Mouse (Mus musculus) midbrain, embryonic 13.5 days (tissue): ENCODE results near the gene Senp6. TPM values are rescaled to one million over a fixed set of nuclear protein-coding genes. Genes with fewer than 3 reads are reported as not detected.
"Not testable (repeated sequence)": the region's sequence is repeated elsewhere in the genome, so short reads cannot be mapped to it uniquely, and the experiment has no call there.

Experiments used
- ATAC-seq: fragments of 200-750 bp; cut with Nextera tagmentation; 2 replicates; pipeline ENCODE4 v1.8.0; 2017; ENCODE audit warnings: mild to moderate bottlenecking, moderate TSS enrichment, moderate library complexity
- H3K27ac ChIP-seq: fragments of 300-500 bp; sonication (generic); 2 replicates; pipeline ENCODE4 v1.5.1; 2015; ENCODE audit warnings: inconsistent platforms, mild to moderate bottlenecking, moderate library complexity
- H3K27me3 ChIP-seq: fragments of 300-500 bp; sonication (generic); 2 replicates; pipeline ENCODE4 v1.6.1; 2015; ENCODE audit warnings: mild to moderate bottlenecking, inconsistent platforms
- H3K36me3 ChIP-seq: fragments of 300-500 bp; sonication (generic); 2 replicates; pipeline ENCODE4 v1.6.1; 2015; ENCODE audit warnings: mild to moderate bottlenecking, inconsistent platforms
- H3K4me1 ChIP-seq: fragments of 300-500 bp; sonication (generic); replicated peaks from 2 replicates; pipeline ENCODE4 v1.6.1; 2015; ENCODE audit warnings: inconsistent platforms
- H3K4me2 ChIP-seq: fragments of 300-500 bp; sonication (generic); replicated peaks from 2 replicates; pipeline ENCODE4 v1.6.1; 2015; ENCODE audit warnings: moderate library complexity, mild to moderate bottlenecking, inconsistent platforms
- H3K4me3 ChIP-seq: fragments of 300-500 bp; sonication (generic); replicated peaks from 2 replicates; pipeline ENCODE4 v1.5.1; 2015; ENCODE audit warnings: mild to moderate bottlenecking, inconsistent platforms
- H3K9ac ChIP-seq: fragments of 300-500 bp; sonication (generic); replicated peaks from 2 replicates; pipeline ENCODE4 v1.6.1; 2015; ENCODE audit warnings: mild to moderate bottlenecking, inconsistent platforms
- H3K9me3 ChIP-seq: fragments of 300-500 bp; sonication (generic); 2 replicates; pipeline ENCODE4 v1.6.1; 2016; ENCODE audit warnings: mild to moderate bottlenecking, inconsistent platforms
- WGBS: fragments of 180-500 bp; shearing (Covaris S2); methylation state at CpG from one replicate; pipeline ENCODE4 v1.1.7; 2015; 5-methylcytosine and 5-hydroxymethylcytosine counted together
- polyA plus RNA-seq: library from polyadenylated mRNA; unstranded; fragments of >200 nt; fragmentation: Nextera tagmentation; extraction: Ambion mirVana; gene quantifications from 2 replicates; pipeline ENCODE4 v1.2.1, GENCODE M21; 2015

The Senp6 gene
- polyA plus RNA-seq, 1 experiment from 2014 or later, result 63.6 TPM

DNA sequence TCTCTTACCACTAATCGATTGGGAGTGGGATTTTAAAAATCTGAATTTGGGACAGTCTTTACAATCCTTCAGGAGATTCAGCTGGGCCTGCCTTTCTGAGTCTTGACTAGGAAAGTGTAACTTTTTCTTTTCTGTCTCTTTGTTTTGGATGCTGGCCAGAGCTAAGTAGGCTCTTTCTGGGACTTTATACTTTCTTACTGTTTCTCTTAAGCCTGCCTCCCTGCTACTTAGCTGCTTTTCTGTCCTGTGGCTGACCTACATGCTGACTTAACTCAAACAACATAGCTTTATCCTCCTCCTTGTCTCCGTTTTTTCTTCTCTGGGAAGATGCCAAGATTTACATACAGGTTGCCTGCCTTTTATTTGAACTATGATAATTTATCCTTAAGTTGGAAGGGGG, 19.0 kb downstream of the Senp6 start:
- no peak overlapping the region for H3K27ac ChIP-seq

DNA sequence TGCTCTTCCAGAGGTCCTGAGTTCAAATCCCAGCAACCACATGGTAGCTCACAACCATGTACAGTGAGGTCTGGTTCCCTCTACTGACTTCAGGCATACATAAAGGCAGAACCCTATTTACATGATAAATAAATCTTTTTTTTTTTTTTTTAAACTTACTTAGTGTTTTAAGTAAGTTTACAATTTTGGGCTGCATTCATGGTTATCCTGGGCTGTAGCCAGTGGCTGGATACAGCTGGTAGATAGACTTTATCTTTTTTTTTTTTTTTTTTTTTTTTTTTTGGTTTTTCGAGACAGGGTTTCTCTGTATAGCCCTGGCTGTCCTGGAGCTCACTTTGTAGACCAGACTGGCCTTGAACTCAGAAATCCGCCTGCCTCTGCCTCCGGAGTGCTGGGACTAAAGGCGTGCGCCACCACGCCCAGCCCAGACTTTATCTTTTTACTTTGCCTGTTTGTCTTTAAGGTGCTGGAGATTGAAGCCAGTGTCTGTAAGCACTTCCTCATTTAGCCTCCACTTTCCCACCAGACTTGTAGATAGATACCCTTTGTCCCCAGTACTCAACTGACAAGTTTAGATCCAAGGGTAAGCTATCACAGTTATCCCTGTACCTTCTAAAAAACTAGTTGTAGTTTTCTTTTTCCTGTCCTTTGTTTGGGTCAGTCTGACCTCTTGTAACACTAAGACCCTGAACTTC, 19.7 kb downstream of the Senp6 start:
- H3K4me1 ChIP-seq, result peaks cover 21% of the 10 kb centered on the region
- H3K9ac ChIP-seq, result not testable (repeated sequence)
- WGBS, result 92% methylated on average over 6 of the region's 6 CpGs

More for the DNA sequence above, 19.0 kb downstream of the Senp6 start:
- no peak for ATAC-seq
- Histone ChIP-seq H3K27me3 (no peaks in the 10 kb centered on the region), H3K9ac (no peak overlapping the region), H3K9me3 (no peaks in the 10 kb centered on the region), H3K4me3 (no peak overlapping the region), H3K4me1 (peaks cover 21% of the 10 kb centered on the region), H3K36me3 (no peaks in the 10 kb centered on the region), H3K4me2 (no peak overlapping the region)
- 47% methylated on average over 2 of the region's 2 CpGs for WGBS

GRCm38 (mm10) chr9:80089409-80089808, 22.7 kb downstream of the Senp6 start:
- Histone ChIP-seq H3K9me3 (no peaks in the 10 kb centered on the region), H3K27me3 (no peaks in the 10 kb centered on the region), H3K27ac (no peak overlapping the region), H3K36me3 (0 out of 2 replicates have a peak, but pooled peaks cover 6% of the 10 kb centered on the region), H3K4me2 (no peak overlapping the region), H3K9ac (no peak overlapping the region), H3K4me3 (no peak overlapping the region), H3K4me1 (peaks cover 15% of the 10 kb centered on the region)
- 83% methylated on average over 3 of the region's 3 CpGs for WGBS
- no peak for ATAC-seq

More for the DNA sequence above, 19.7 kb downstream of the Senp6 start:
- not testable (repeated sequence) for H3K4me2 ChIP-seq, H3K27ac ChIP-seq, H3K36me3 ChIP-seq, ATAC-seq, H3K27me3 ChIP-seq, H3K9me3 ChIP-seq, H3K4me3 ChIP-seq

DNA sequence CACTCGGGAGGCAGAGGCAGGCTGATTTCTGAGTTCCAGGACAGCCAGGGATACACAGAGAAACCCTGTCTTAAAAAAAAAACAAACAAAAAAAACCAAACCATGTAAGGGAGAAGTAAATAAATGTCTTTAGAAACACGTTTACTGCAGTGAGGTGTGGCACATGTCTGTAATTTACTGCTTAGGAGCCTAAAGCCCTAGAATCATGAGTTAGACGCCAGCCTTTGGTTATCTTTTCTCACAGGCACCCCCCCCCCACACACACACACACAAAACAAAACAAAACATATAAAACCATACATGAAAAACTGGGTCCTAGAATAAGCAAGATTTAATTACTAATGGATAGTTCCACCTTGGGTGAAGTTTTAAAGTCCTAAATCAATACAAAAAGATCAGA, 29.6 kb downstream of the Senp6 start:
- no peaks in the 10 kb centered on the region for H3K27me3 ChIP-seq
- no peak overlapping the region for H3K27ac ChIP-seq
- H3K9ac ChIP-seq, result no peak overlapping the region
- WGBS, result 94% methylated on average over 3 of the region's 3 CpGs
- no peaks in the 10 kb centered on the region for H3K9me3 ChIP-seq
- no peaks in the 10 kb centered on the region for H3K4me1 ChIP-seq
- peaks cover 23% of the 10 kb centered on the region for H3K36me3 ChIP-seq
- no peak for ATAC-seq
- H3K4me2 ChIP-seq, result no peak overlapping the region
- H3K4me3 ChIP-seq, result no peak overlapping the region

- H3K27me3 ChIP-seq, result no peaks in the 10 kb centered on the region
- no peak overlapping the region for H3K27ac ChIP-seq
- H3K36me3 ChIP-seq, result peaks cover 54% of the 10 kb centered on the region
- ATAC-seq, result no peak
- H3K4me1 ChIP-seq, result no peaks in the 10 kb centered on the region
- no peak overlapping the region for H3K4me3 ChIP-seq
- no peak overlapping the region for H3K9ac ChIP-seq
- 87% methylated on average over 10 of the region's 10 CpGs for WGBS
- H3K4me2 ChIP-seq, result no peak overlapping the region
- no peaks in the 10 kb centered on the region for H3K9me3 ChIP-seq
These were observed 79.4 kb downstream of the Senp6 start for GRCm38 (mm10) chr9:80145992-80146587.

- no peak for ATAC-seq
- 91% methylated on average over 5 of the region's 5 CpGs for WGBS
These were observed 82.9 kb downstream of the Senp6 start for GRCm38 (mm10) chr9:80149594-80149993.

DNA sequence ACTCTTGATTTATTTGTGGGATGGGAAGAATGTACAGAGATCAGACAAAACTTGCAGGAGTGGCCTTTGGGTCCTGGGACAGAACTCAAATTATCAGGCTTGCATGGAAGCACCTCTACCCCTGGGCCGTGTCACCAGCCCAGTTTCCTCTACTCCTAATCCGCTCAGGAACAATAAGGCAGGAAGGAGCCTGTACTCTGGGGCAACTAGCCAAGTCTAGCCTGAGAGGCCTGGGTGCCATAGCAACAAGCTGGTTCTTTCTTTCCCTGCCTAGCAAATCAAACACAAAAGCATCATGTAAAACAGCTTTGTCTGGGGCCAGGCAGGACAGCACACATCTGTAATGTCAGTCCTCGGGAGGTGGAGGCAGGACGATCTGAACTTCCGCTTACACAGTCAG, 88.6 kb downstream of the Senp6 start:
- Histone ChIP-seq H3K4me3 (no peak overlapping the region), H3K9ac (no peak overlapping the region), H3K27me3 (no peaks in the 10 kb centered on the region), H3K27ac (peak overlapping the region; percentile 4; the same call in 1 of the 2 replicates), H3K4me1 (no peaks in the 10 kb centered on the region), H3K4me2 (no peak overlapping the region), H3K9me3 (no peaks in the 10 kb centered on the region), H3K36me3 (peaks cover 4% of the 10 kb centered on the region)
- peak; percentile 90 for ATAC-seq
- WGBS, result 28% methylated on average over 5 of the region's 5 CpGs

More at GRCm38 (mm10) chr9:80149594-80149993, 82.9 kb downstream of the Senp6 start:
- Histone ChIP-seq H3K27ac (no peak overlapping the region), H3K4me2 (no peak overlapping the region), H3K36me3 (peaks cover 35% of the 10 kb centered on the region), H3K9ac (no peak overlapping the region), H3K4me1 (no peaks in the 10 kb centered on the region), H3K4me3 (no peak overlapping the region), H3K27me3 (no peaks in the 10 kb centered on the region), H3K9me3 (no peaks in the 10 kb centered on the region)

GRCm38 (mm10) chr9:80156780-80157179, 90.1 kb downstream of the Senp6 start:
- WGBS, result 87% methylated on average over 5 of the region's 5 CpGs
- Histone ChIP-seq H3K27ac (no peak overlapping the region), H3K9ac (no peak overlapping the region), H3K4me2 (no peak overlapping the region), H3K9me3 (no peaks in the 10 kb centered on the region), H3K4me3 (no peak overlapping the region), H3K27me3 (no peaks in the 10 kb centered on the region), H3K4me1 (no peaks in the 10 kb centered on the region), H3K36me3 (peaks cover 4% of the 10 kb centered on the region)
- ATAC-seq, result no peak

DNA sequence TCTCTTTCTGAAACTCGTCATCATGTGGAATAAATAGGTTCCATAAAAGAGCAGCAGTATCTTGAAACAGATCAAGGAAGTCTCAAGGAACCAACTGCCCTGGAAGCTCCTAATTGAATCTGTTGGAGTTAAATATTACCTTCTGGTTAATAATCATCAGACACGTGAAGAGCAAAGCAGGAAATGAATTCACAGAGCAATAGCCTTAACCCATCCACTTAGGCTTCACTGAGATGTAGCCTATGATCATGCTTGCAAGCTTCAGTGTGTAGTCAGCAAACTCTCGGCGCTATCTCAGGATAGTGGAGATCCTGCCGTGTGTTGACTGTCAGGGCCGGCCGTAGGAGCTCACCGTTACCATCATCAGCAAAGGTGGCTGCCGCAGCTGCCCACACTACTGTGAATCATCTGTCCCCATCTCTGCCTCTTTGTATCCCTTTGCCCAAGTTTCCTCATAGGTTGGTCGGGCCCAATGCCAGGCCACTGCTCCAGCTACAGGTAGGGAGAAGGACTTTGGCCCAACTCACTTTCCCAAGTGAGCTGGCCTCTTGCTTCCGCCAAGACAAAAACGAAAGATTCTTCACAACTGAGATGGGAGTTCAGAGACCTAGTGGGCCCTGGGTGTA, 91.2 kb downstream of the Senp6 start:
- no peak for ATAC-seq
- Histone ChIP-seq H3K4me3 (no peak overlapping the region), H3K4me1 (no peaks in the 10 kb centered on the region), H3K4me2 (no peak overlapping the region), H3K9ac (no peak overlapping the region), H3K27me3 (no peaks in the 10 kb centered on the region), H3K27ac (no peak overlapping the region), H3K36me3 (no peaks in the 10 kb centered on the region; the same call in 1 of the 2 replicates), H3K9me3 (0 out of 2 replicates have a peak, but pooled peaks cover 3% of the 10 kb centered on the region)
- 93% methylated on average over 12 of the region's 12 CpGs for WGBS

- Histone ChIP-seq H3K4me2 (no peak overlapping the region), H3K27ac (no peak overlapping the region), H3K4me3 (no peak overlapping the region), H3K9ac (no peak overlapping the region), H3K27me3 (peaks cover 4% of the 10 kb centered on the region; the same call in 1 of the 2 replicates), H3K9me3 (0 out of 2 replicates have a peak, but pooled peaks cover 3% of the 10 kb centered on the region), H3K36me3 (no peaks in the 10 kb centered on the region), H3K4me1 (peaks cover under 1% of the 10 kb centered on the region)
- no peak for ATAC-seq
- WGBS, result 93% methylated on average over 5 of the region's 5 CpGs
These were observed 92.2 kb downstream of the Senp6 start for GRCm38 (mm10) chr9:80158937-80159336.

GRCm38 (mm10) chr9:80161451-80161850, 94.7 kb downstream of the Senp6 start:
- WGBS, result 68% methylated on average over 4 of the region's 4 CpGs
- H3K9me3 ChIP-seq, result 0 out of 2 replicates have a peak, but pooled peaks cover 3% of the 10 kb centered on the region
- H3K4me2 ChIP-seq, result no peak overlapping the region
- H3K4me3 ChIP-seq, result no peak overlapping the region
- no peak for ATAC-seq
- H3K9ac ChIP-seq, result no peak overlapping the region
- no peaks in the 10 kb centered on the region for H3K36me3 ChIP-seq
- H3K27me3 ChIP-seq, result peaks cover 4% of the 10 kb centered on the region; the same call in 1 of the 2 replicates
- H3K27ac ChIP-seq, result no peak overlapping the region
- peaks cover 11% of the 10 kb centered on the region for H3K4me1 ChIP-seq

GRCm38 (mm10) chr9:80163126-80163723, 96.5 kb downstream of the Senp6 start:
- H3K4me1 ChIP-seq, result peaks cover 11% of the 10 kb centered on the region
- no peak for ATAC-seq
- H3K4me3 ChIP-seq, result no peak overlapping the region
- 0 out of 2 replicates have a peak, but pooled peaks cover 3% of the 10 kb centered on the region for H3K9me3 ChIP-seq
- WGBS, result 84% methylated on average over 4 of the region's 4 CpGs
- no peak overlapping the region for H3K4me2 ChIP-seq
- H3K27ac ChIP-seq, result no peak overlapping the region
- H3K9ac ChIP-seq, result no peak overlapping the region
- H3K27me3 ChIP-seq, result peaks cover 4% of the 10 kb centered on the region; the same call in 1 of the 2 replicates
- H3K36me3 ChIP-seq, result no peaks in the 10 kb centered on the region
